Mouse (Mus musculus): ENCODE data around the gene Gm11146. TPM values are rescaled to one million over a fixed set of nuclear protein-coding genes. Genes with fewer than 3 reads are reported as not detected.

Gene Gm11146
- total RNA-seq, 1 experiment from 2014 or later, result not detected

- no peak for ATAC-seq (ENCODE audit: extremely low read depth, insufficient number of reproducible peaks, low FRiP score, poor library complexity, severe bottlenecking)
Measured at GRCm38 (mm10) chr16:77569457-77569856, 32.4 kb downstream of the Gm11146 start.

GRCm38 (mm10) chr16:77568384-77568783 lies 33.5 kb downstream of the Gm11146 start:
- ATAC-seq (ENCODE audit: extremely low read depth, insufficient number of reproducible peaks, low FRiP score, poor library complexity, severe bottlenecking), result no peak

- ATAC-seq (ENCODE audit: extremely low read depth, insufficient number of reproducible peaks, low FRiP score, poor library complexity, severe bottlenecking), result no peak
Measured at GRCm38 (mm10) chr16:77562852-77563251, 39.0 kb downstream of the Gm11146 start.

- no peak for ATAC-seq (ENCODE audit: extremely low read depth, insufficient number of reproducible peaks, low FRiP score, poor library complexity, severe bottlenecking)
Measured at GRCm38 (mm10) chr16:77556446-77557105, 45.3 kb downstream of the Gm11146 start.

- ATAC-seq (ENCODE audit: extremely low read depth, insufficient number of reproducible peaks, low FRiP score, poor library complexity, severe bottlenecking), result no peak
Measured at GRCm38 (mm10) chr16:77551051-77551450, 50.8 kb downstream of the Gm11146 start.
